Mouse (Mus musculus): ENCODE data around the gene Olfr350. TPM values are rescaled to one million over a fixed set of nuclear protein-coding genes. Genes with fewer than 3 reads are reported as not detected.

Gene Olfr350
- not detected in 2 replicates for polyA plus RNA-seq (2016; fragmentation: Nextera tagmentation; extraction: Ambion mirVana)

- Histone ChIP-seq H3K27ac (no peak within 1 kb of the TSS), H3K4me2 (replicated peaks) (no peak within 1 kb of the TSS), H3K4me3 (no peak within 1 kb of the TSS), H3K9ac (no peak within 1 kb of the TSS), H3K27me3 (no peaks in the 10 kb centered on the region), H3K36me3 (no peaks in the 10 kb centered on the region), H3K9me3 (replicated peaks) (peaks cover 10% of the 10 kb centered on the region), H3K4me1 (no peaks in the 10 kb centered on the region)
- no peak for ATAC-seq (ENCODE audit: low FRiP score)
- WGBS: 81% methylated on average over 1 of the region's 1 CpGs
Observed at GRCm38 (mm10) chr2:36846010-36846409, at the start of gene Olfr350. TSS of gene Olfr350 (plus strand) at chr2:36846310.

- Histone ChIP-seq H3K9ac (no peak within 1 kb of the TSS), H3K36me3 (no peaks in the 10 kb centered on the region), H3K27ac (no peak within 1 kb of the TSS), H3K4me2 (replicated peaks) (no peak within 1 kb of the TSS), H3K9me3 (replicated peaks) (peaks cover 33% of the 10 kb centered on the region), H3K4me1 (no peaks in the 10 kb centered on the region), H3K4me3 (no peak within 1 kb of the TSS), H3K27me3 (no peaks in the 10 kb centered on the region)
- 79% methylated on average over 1 of the region's 1 CpGs for WGBS
- ATAC-seq (ENCODE audit: low FRiP score): no peak
Observed at GRCm38 (mm10) chr2:36816932-36817331, 29.2 kb upstream of the Olfr350 start, which contains the start of gene Olfr3. TSS of gene Olfr3 (minus strand) at chr2:36817032.

GRCm38 (mm10) chr2:36862560-36862959 lies 16.4 kb downstream of the Olfr350 start, which contains the start of gene Olfr351:
TSS of gene Olfr351 (minus strand) at chr2:36862660.
- no peaks in the 10 kb centered on the region for H3K27me3 ChIP-seq
- ATAC-seq (ENCODE audit: low FRiP score): no peak
- no peak within 1 kb of the TSS for H3K27ac ChIP-seq
- H3K4me3 ChIP-seq: no peak within 1 kb of the TSS
- H3K9ac ChIP-seq: no peak within 1 kb of the TSS
- no peaks in the 10 kb centered on the region for H3K36me3 ChIP-seq
- no peak within 1 kb of the TSS for H3K4me2 ChIP-seq (replicated peaks)
- 91% methylated on average over 1 of the region's 1 CpGs for WGBS
- peaks cover 20% of the 10 kb centered on the region for H3K9me3 ChIP-seq (replicated peaks)
- H3K4me1 ChIP-seq: no peaks in the 10 kb centered on the region

- Histone ChIP-seq H3K27me3 (no peaks in the 10 kb centered on the region), H3K4me2 (replicated peaks) (no peak within 1 kb of the TSS), H3K27ac (no peak within 1 kb of the TSS), H3K4me1 (no peaks in the 10 kb centered on the region), H3K36me3 (no peaks in the 10 kb centered on the region), H3K4me3 (no peak within 1 kb of the TSS), H3K9me3 (replicated peaks) (peaks cover 19% of the 10 kb centered on the region), H3K9ac (no peak within 1 kb of the TSS)
- WGBS: 85% methylated on average over 1 of the region's 1 CpGs
- no peak for ATAC-seq (ENCODE audit: low FRiP score)
Observed at GRCm38 (mm10) chr2:36868160-36868559, 22.1 kb downstream of the Olfr350 start, which contains the start of gene Olfr352. TSS of gene Olfr352 (plus strand) at chr2:36868460.

GRCm38 (mm10) chr2:36892836-36893235 lies 46.7 kb downstream of the Olfr350 start, which contains the start of gene Olfr353:
TSS of gene Olfr353 (minus strand) at chr2:36892936.
- Histone ChIP-seq H3K27ac (no peak within 1 kb of the TSS), H3K36me3 (no peaks in the 10 kb centered on the region), H3K9me3 (replicated peaks) (peaks cover 17% of the 10 kb centered on the region; the same call in 1 of the 2 replicates), H3K4me2 (replicated peaks) (no peak within 1 kb of the TSS), H3K4me3 (no peak within 1 kb of the TSS), H3K27me3 (no peaks in the 10 kb centered on the region), H3K4me1 (no peaks in the 10 kb centered on the region), H3K9ac (no peak within 1 kb of the TSS)
- no peak for ATAC-seq (ENCODE audit: low FRiP score)

GRCm38 (mm10) chr2:36897114-36897513 lies 51.0 kb downstream of the Olfr350 start:
- no peak for ATAC-seq (ENCODE audit: low FRiP score)
- no peaks in the 10 kb centered on the region for H3K4me1 ChIP-seq
- no peak overlapping the region for H3K9ac ChIP-seq
- H3K36me3 ChIP-seq: no peaks in the 10 kb centered on the region
- no peak overlapping the region for H3K27ac ChIP-seq
- H3K9me3 ChIP-seq (replicated peaks): peaks cover 24% of the 10 kb centered on the region
- H3K4me3 ChIP-seq: no peak overlapping the region
- no peak overlapping the region for H3K4me2 ChIP-seq (replicated peaks)
- H3K27me3 ChIP-seq: no peaks in the 10 kb centered on the region

Other genes with a start within 250 kb of the Olfr350 start
- not detected in 2 replicates for gene Olfr345, start 206.3 kb upstream of the Olfr350 start, polyA plus RNA-seq (2016; fragmentation: Nextera tagmentation; extraction: Ambion mirVana)
- gene Olfr346, start 160.5 kb upstream of the Olfr350 start, polyA plus RNA-seq (2016; fragmentation: Nextera tagmentation; extraction: Ambion mirVana): not detected in 2 replicates
- not detected in 2 replicates for gene Olfr347, start 114.4 kb upstream of the Olfr350 start, polyA plus RNA-seq (2016; fragmentation: Nextera tagmentation; extraction: Ambion mirVana)
- gene Olfr348, start 62.0 kb upstream of the Olfr350 start, polyA plus RNA-seq (2016; fragmentation: Nextera tagmentation; extraction: Ambion mirVana): not detected in 2 replicates
- gene Olfr50, start 55.8 kb upstream of the Olfr350 start, polyA plus RNA-seq (2016; fragmentation: Nextera tagmentation; extraction: Ambion mirVana): not detected in 2 replicates
- gene Olfr3, start 29.3 kb upstream of the Olfr350 start, polyA plus RNA-seq (2016; fragmentation: Nextera tagmentation; extraction: Ambion mirVana): not detected in 2 replicates
- not detected in 2 replicates for gene Olfr351, start 16.4 kb downstream of the Olfr350 start, polyA plus RNA-seq (2016; fragmentation: Nextera tagmentation; extraction: Ambion mirVana)
- gene Olfr352, start 22.1 kb downstream of the Olfr350 start, polyA plus RNA-seq (2016; fragmentation: Nextera tagmentation; extraction: Ambion mirVana): not detected in 2 replicates
- gene Olfr353, start 46.6 kb downstream of the Olfr350 start, polyA plus RNA-seq (2016; fragmentation: Nextera tagmentation; extraction: Ambion mirVana): not detected in 2 replicates
- not detected in 2 replicates for gene Olfr354, start 59.4 kb downstream of the Olfr350 start, polyA plus RNA-seq (2016; fragmentation: Nextera tagmentation; extraction: Ambion mirVana)
- gene Olfr355, start 82.6 kb downstream of the Olfr350 start, polyA plus RNA-seq (2016; fragmentation: Nextera tagmentation; extraction: Ambion mirVana): not detected in 2 replicates
- not detected in 2 replicates for gene Olfr356, start 90.8 kb downstream of the Olfr350 start, polyA plus RNA-seq (2016; fragmentation: Nextera tagmentation; extraction: Ambion mirVana)
- gene Olfr357, start 147.5 kb downstream of the Olfr350 start, polyA plus RNA-seq (2016; fragmentation: Nextera tagmentation; extraction: Ambion mirVana): not detected in 2 replicates
- gene Olfr358, start 163.0 kb downstream of the Olfr350 start, polyA plus RNA-seq (2016; fragmentation: Nextera tagmentation; extraction: Ambion mirVana): not detected in 2 replicates
- not detected in 2 replicates for gene Olfr360, start 219.4 kb downstream of the Olfr350 start, polyA plus RNA-seq (2016; fragmentation: Nextera tagmentation; extraction: Ambion mirVana)
- not detected in 2 replicates for gene Olfr361, start 243.0 kb downstream of the Olfr350 start, polyA plus RNA-seq (2016; fragmentation: Nextera tagmentation; extraction: Ambion mirVana)